Mouse (Mus musculus): Measurements from ENCODE around the gene Cib4.

Gene Cib4

GRCm38 (mm10) chr5:30440308-30440906, 105.2 kb downstream of the Cib4 start:
- no peak for DNase-seq (ENCODE audit: low spot score)

DNA sequence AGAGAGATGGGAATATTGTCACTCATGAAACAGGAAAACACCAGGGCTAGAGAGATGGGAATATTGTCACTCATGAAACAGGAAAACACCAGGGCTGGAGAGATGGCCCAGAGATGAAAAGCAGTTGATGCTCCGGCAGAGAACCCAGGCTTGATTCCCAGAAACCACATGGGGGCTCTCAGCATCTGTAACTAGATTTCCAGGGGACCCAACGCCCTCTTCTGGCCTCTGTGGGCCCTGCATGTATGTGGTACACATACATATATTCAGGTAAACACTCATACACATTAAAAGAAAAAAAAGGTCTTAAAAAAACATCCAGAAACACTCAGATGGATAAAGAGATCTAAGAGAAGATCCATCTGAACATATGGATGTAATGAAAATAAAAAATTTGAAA, 106.7 kb downstream of the Cib4 start:
- DNase-seq (ENCODE audit: low spot score): no peak

Data from embryo, embryonic 10.5 days (tissue).